Mouse (Mus musculus): ENCODE measurements at regions not wholly inside any gene's neighbourhood (a gene's known extent, or its start where the extent isn't known, plus 50 kb on each side); places are given as distances from the start of the nearest gene placed in this dataset.

GRCm38 (mm10) chr12:107750285-107750927 lies 253.0 kb downstream of the Bcl11b start:
- TF ChIP-seq CTCF (IDR thresholded peaks at IDR 0.05; ENCODE audit: extremely low read depth, insufficient read depth, low read length) (no peak), POLR2A (IDR thresholded peaks at IDR 0.05; ENCODE audit: extremely low read depth, insufficient read depth, low read length) (no peak)

Measured in cortical plate, adult 2 months (tissue).